Mouse (Mus musculus): ENCODE measurements around the gene Pla2g2c.

The Pla2g2c gene

GRCm38 (mm10) chr4:138708636-138709035, 16.0 kb upstream of the Pla2g2c start:
- peak; percentile 66 to 86 for DNase-seq (ENCODE audit: inconsistent age in 2 of 2, low spot score in 1 of 2)

DNA sequence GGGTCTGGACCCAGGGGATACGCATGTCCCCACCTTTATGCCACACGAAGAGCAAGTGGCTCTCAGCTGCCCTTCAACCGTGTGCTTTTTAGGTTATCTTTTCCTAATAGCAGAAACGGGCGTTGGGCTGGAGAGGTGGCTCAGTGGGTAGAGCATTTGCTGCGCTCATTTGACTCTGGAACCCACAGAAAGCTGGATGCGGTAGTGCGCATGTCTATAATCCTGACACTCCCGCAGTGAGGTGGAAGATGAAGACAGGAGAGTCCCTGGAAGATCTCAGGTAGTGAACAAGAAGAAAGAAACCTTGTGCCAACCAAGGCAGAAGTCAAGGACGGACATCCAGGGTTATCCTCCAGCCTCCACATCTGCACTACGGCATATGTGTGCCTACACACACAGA, 15.3 kb upstream of the Pla2g2c start:
- DNase-seq (ENCODE audit: inconsistent age in 2 of 2, low spot score in 1 of 2), result no peak

- no peak for DNase-seq (ENCODE audit: inconsistent age in 2 of 2, low spot score in 1 of 2)
Measured at GRCm38 (mm10) chr4:138709944-138710343, 14.6 kb upstream of the Pla2g2c start.

GRCm38 (mm10) chr4:138710633-138711032, 14.0 kb upstream of the Pla2g2c start:
- no peak for DNase-seq (ENCODE audit: inconsistent age in 2 of 2, low spot score in 1 of 2)

DNA sequence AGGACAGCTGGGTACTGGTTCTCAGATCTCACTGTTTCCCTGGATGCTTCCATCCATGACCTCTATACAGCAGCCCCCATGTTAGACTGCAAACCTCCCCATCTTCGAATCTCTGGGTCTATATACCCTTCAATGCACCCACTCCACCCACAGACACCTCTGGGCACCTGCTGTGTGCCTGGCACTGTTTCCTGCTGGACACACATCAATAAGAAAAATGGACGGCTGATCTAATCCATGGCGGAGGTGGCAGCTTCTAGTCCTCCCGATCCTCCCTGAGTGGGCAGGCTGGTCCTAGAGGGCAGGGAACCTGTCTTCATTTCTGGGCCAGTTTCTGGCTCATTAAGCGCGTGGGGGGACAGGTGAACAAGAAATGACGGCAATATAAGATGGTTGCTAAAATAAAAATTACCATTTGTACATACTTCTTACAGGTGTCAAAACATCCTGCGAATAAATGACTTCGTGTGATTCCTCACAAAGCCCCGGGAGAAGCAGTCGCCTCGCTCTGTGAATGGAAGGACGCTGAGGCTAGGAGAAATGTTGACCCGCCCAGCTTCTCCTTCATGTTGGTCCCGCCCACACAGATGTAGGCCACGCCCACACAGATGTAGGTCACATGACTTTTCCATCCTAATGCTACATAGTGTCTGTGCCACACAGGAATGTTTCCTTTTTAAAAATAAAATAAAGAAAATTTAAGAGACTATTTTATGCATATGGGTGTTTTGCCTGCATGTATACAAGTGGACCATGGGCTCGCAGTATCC, 13.4 kb upstream of the Pla2g2c start:
- peak in 1 of 2 experiments; percentile 16 for DNase-seq (ENCODE audit: inconsistent age in 2 of 2, low spot score in 1 of 2)

DNA sequence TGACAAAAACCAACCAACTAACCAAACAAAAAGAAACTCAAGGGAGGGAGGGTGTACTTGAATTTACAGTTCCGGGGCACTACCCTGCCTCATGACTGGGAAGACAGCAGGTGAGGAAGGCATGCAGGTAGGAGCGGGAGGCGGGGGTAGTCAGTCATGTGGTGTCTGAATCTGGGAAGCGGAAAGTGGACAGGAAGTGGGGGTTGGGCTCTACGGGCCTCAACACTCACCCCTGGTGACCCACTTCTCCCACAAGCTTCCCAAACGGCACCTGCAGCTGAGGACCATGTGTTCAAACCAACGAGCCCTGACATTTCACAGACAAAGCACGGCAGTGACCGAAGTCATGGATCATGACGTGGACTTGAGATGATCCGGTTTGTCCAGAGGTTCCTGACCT, 12.5 kb upstream of the Pla2g2c start:
- DNase-seq (ENCODE audit: inconsistent age in 2 of 2, low spot score in 1 of 2), result no peak

GRCm38 (mm10) chr4:138712621-138713020, 12.0 kb upstream of the Pla2g2c start:
- no peak for DNase-seq (ENCODE audit: inconsistent age in 2 of 2, low spot score in 1 of 2)

DNA sequence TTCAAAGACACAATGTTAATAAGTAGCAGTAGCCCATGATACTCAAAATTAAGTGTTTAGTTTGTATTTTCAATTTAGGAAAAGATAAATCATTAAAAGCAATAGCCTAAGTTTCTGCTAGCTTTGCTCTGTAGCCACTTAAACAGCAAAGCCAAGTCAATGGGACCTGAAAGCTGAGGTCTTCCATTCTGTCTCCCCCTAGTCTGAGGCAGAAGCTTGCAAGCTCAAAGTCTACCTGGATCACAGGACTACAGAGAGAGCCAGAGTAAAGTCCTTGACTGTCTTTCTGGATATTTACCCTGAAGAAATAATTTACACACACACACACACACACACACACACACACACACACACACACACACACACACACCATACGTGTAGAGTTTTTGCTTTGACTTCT, 10.4 kb upstream of the Pla2g2c start:
- DNase-seq (ENCODE audit: inconsistent age in 2 of 2, low spot score in 1 of 2), result no peak

DNA sequence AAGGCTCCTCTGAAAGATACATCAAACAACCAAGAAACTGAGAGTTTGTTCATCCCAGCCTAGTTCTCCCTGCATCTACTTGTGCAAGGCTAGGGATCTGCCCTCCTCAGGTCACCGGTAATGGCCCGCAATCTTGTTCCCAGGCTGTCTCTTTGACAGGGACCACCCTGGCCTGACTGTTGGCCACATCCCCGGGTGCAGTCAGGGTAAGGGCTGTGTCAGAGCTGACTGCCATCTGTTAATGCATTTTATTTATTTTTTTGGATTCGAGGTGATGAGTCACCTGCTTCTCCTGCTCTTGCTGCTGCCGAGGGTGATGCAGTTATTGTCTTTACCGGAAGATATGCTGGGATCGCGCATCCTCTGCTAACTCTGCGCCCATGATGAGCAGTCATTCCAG, 7.9 kb upstream of the Pla2g2c start:
- DNase-seq (ENCODE audit: inconsistent age in 2 of 2, low spot score in 1 of 2), result no peak

DNA sequence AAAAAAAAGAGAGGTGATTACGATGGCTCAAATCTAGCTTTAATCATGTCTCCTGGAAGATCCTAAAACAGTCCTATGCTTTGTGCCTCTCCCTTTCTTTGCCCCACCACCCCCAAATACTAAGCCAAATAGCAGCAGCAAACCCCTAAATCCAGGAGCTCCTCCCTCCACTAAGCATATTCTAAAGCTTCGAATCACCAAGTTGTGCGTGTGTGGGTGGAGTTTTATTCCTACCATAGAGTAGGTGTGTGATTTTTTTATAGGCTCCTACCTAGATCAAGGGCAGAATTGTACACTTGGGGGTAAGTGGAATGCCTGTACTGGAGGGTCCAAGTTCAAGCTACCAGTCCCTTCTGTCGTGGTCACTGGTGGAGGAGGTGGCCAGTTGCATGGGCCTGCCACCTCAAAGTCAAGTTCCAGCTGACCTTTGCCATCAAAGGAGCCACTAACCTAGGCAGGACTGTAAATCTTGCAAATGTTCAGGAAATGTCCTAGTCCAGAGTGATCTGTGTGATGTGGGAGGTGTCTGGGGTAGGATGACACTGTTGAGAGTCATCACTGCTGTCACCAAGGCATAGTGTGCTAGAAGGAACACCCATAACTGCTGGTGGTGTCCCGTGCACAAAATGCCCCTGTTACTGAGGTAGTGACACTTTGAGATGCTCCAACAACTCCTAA, 5.9 kb upstream of the Pla2g2c start:
- DNase-seq (ENCODE audit: inconsistent age in 2 of 2, low spot score in 1 of 2), result no peak

DNA sequence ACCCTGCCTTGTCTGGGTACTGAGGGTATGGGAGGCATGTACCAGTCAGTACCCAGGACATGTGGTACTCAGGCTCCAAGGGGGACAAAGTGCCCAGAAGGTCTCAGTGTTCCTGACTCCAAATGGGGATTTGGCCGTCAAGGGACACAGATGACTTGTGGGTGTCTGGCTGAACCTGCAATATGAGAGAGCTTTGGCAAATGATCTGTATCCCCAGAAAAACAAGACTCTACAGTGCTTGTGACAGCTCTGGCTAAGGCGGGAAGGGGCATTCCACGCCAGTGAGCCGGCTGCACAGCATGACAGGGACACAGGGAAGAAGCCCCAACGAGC, 5.4 kb upstream of the Pla2g2c start:
- DNase-seq (ENCODE audit: inconsistent age in 2 of 2, low spot score in 1 of 2), result no peak

DNA sequence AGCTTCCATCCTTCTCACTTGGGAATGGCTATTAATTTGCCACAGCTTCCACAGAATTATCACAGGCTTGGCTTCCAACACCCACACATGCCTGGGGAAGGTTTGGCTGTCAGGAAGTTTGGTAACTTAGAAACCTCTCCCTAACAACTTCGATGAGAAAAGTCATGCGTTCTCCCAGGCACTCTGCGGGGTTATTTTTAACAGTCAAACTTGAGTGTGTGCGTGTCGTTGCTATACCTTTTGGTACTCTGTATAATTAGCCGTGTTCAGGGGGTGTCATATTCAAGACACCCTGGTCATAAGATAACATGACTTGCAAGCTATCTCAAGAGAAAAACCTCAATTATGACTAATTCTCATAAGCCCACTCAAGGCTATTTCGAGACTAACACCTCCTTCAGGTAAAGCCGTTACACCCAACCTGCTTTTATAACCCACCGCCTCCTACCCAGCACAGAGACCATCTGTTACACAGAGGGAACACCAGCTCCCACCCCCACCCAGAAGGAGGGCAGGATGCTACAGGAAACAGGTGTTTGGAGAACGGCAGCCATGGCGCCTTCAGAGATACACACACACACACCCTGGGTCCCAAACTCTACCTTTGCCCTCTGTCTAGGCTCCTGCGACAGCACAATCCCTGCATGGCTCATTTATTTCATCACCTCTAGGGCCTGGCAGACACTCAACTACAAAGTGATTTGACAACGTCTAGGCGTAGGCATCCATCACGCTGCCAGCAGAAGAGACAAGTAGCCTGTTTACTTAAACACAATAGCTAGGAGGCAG, 905 bp upstream of the Pla2g2c start:
- DNase-seq (ENCODE audit: inconsistent age in 2 of 2, low spot score in 1 of 2), result no peak

- DNase-seq (ENCODE audit: inconsistent age in 2 of 2, low spot score in 1 of 2), result peak; percentile 81 to 86
Measured at GRCm38 (mm10) chr4:138725127-138725461, 502 bp downstream of the Pla2g2c start.

- peak; percentile 41 to 61 for DNase-seq (ENCODE audit: inconsistent age in 2 of 2, low spot score in 1 of 2)
Measured at GRCm38 (mm10) chr4:138725751-138726150, 1.2 kb downstream of the Pla2g2c start.

- peak; percentile 60 to 66 for DNase-seq (ENCODE audit: inconsistent age in 2 of 2, low spot score in 1 of 2)
Measured at GRCm38 (mm10) chr4:138729018-138729703, 4.6 kb downstream of the Pla2g2c start.

DNA sequence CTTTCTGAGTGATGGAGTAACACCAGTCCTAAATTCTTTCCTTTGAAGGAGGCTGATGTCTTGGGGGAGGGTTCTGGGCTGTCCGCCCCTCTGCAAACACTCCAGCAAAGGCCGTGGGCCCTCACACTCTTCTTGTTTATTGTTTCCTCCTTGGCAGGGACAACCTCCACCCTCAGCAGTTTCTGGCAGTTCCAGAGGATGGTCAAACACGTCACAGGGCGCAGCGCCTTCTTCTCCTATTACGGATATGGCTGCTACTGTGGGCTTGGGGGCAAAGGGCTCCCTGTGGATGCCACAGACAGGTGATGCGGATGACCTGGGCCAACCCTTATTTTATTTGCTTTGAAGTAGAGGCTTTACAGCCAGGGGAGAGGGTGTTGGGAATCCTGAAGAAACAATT, 9.5 kb downstream of the Pla2g2c start:
- DNase-seq (ENCODE audit: inconsistent age in 2 of 2, low spot score in 1 of 2), result no peak

DNA sequence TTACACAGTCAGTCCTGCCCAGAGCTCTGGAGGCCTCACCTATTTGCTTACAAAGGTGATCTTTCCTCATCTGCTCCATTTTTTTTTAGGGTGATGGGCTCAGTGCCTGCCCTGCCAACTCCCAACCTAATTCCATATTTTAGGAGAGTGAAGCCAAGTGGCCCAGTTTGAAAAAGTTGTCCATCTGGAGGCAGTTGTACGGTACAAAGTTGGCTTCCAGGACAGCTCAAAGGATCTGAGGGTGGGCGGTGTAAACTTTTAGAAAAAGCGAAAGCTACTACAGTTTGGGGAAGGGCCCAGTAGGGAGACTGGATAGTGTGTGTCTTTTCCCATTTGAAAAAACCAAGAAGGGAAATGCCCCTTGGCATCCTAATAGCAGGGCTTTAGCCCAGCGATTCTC, 10.3 kb downstream of the Pla2g2c start:
- DNase-seq (ENCODE audit: inconsistent age in 2 of 2, low spot score in 1 of 2), result no peak

- DNase-seq (ENCODE audit: inconsistent age in 2 of 2, low spot score in 1 of 2), result no peak
Measured at GRCm38 (mm10) chr4:138737031-138737430, 12.4 kb downstream of the Pla2g2c start, which contains the start of gene Ubxn10. Gene Ubxn10 (minus strand): TSS chr4:138737167.

DNA sequence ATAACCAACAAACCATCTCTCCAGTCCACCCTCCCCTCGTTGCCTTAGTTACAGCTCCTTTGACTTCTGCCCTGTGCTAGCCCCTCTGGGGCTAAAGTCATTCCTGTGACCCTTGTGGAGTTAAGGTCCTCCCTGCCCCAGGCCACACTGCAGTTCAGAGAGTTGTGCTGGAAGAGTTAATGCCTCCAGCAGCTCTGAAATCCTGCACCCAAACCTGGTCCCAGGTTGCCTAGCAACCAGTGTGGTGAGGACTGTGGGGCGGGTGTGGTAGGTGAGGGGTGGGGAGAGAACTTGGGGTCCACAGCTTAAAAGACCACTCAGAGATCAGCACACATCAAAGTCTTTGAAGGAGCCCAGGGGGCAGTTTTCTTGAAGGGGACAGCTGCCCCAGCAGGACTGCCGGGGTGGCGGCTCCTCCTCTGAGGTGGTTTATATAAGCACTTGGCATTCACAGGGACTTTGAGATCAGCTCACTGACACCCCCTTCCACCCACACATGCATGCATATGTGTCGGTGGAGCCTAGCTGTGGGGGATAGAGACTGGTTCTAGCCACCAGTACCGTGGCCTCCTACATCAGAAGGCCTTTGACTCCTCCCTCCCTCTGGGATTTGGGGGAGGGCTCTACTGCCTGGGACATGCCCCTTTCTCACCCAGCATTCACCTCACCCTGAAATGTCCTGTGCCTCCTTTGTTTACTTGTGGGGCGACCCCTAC, 14.7 kb downstream of the Pla2g2c start:
- DNase-seq (ENCODE audit: inconsistent age in 2 of 2, low spot score in 1 of 2), result no peak

- DNase-seq (ENCODE audit: inconsistent age in 2 of 2, low spot score in 1 of 2), result no peak
Measured at GRCm38 (mm10) chr4:138745884-138746283, 21.3 kb downstream of the Pla2g2c start.

- no peak for DNase-seq (ENCODE audit: inconsistent age in 2 of 2, low spot score in 1 of 2)
Measured at GRCm38 (mm10) chr4:138746866-138747265, 22.3 kb downstream of the Pla2g2c start.

Data from adrenal gland, adult (tissue).